7 mouse cellular contexts compared by ENCODE assay signal in the genomic region with DNA sequence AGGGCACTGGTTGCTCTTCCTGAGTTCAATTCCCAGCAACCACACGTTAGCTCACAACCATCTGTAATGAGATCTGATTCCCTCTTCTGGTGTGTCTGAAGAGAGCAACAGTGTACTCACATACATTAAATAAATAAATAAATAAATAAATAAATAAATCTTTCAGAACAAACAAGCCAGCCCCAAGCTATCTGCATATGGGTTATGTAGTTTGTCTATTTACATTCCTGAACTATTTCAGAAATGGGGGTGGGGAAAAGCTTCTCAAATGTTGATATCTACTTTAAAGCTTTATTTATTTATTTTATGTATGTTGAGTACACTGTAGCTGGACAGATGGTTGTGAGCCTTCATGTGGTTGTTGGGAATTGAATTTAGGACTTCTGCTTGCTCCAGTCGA. TPM values are rescaled to one million over a fixed set of nuclear protein-coding genes. Genes with fewer than 3 reads are reported as not detected.
DNase-seq lines count a peak whose midpoint lies in the region; ATAC-seq and TF ChIP-seq lines count a peak whose summit lies in the region.
"Not testable (repeated sequence)": the region's sequence is repeated elsewhere in the genome, so short reads cannot be mapped to it uniquely, and the experiment has no call there.

No protein-coding gene starts in this region.

- H3K9me3 ChIP-seq in hindbrain, embryonic 15.5 days; intestine, embryonic 16.5 days (ENCODE audit: control insufficient read depth, low read length); lung, embryonic 15.5 days; stomach, embryonic 16.5 days (replicated peaks; ENCODE audit: control insufficient read depth, low read length): not testable (repeated sequence)

- not testable (repeated sequence) for H3K27me3 ChIP-seq in heart, adult 2 months (ENCODE audit: control insufficient read depth, insufficient read depth, low read length); hindbrain, embryonic 15.5 days; intestine, embryonic 16.5 days (replicated peaks; ENCODE audit: control insufficient read depth, insufficient read depth, low read length); lung, embryonic 15.5 days; stomach, embryonic 16.5 days (ENCODE audit: control insufficient read depth, insufficient read depth, low read length)

- not testable (repeated sequence) for DNase-seq in heart, adult 2 months

- H3K4me3 ChIP-seq in bone marrow macrophage, adult 2 months (ENCODE audit: insufficient read depth, low read length); heart, adult 2 months; hindbrain, embryonic 15.5 days; intestine, embryonic 16.5 days (ENCODE audit: low read length); lung, embryonic 15.5 days; macrophage (ENCODE audit: inconsistent target); stomach, embryonic 16.5 days (replicated peaks; ENCODE audit: low read length): not testable (repeated sequence)

- H3K79me2 ChIP-seq in heart, adult 2 months (replicated peaks; ENCODE audit: control insufficient read depth, insufficient read depth, low read length) = not testable (repeated sequence)
- peaks cover 90% of the 10 kb centered on the region for H3K79me2 ChIP-seq in macrophage (ENCODE audit: inconsistent target)

- not testable (repeated sequence) for H3K9ac ChIP-seq in heart, adult 2 months (ENCODE audit: low read depth, low read length); hindbrain, embryonic 15.5 days; intestine, embryonic 16.5 days (ENCODE audit: low read depth, low read length); lung, embryonic 15.5 days; stomach, embryonic 16.5 days (ENCODE audit: low read length)

- TF ChIP-seq EP300 in heart, adult 2 months (IDR thresholded peaks at IDR 0.05; ENCODE audit: insufficient read depth, low read depth, low read length) = not testable (repeated sequence)

- not testable (repeated sequence) for TF ChIP-seq POLR2A in bone marrow macrophage, adult 2 months (IDR thresholded peaks at IDR 0.05; ENCODE audit: borderline replicate concordance, low read depth, low read length); heart, adult 2 months (IDR thresholded peaks at IDR 0.05; ENCODE audit: insufficient read depth, low read depth, low read length)

- peaks cover 36% of the 10 kb centered on the region for H3K4me1 ChIP-seq in bone marrow macrophage, adult 2 months (ENCODE audit: control insufficient read depth, insufficient read depth, low read length)
- H3K4me1 ChIP-seq in heart, adult 2 months (ENCODE audit: control insufficient read depth, insufficient read depth, low read length); hindbrain, embryonic 15.5 days (replicated peaks); intestine, embryonic 16.5 days (ENCODE audit: control insufficient read depth, insufficient read depth, low read length); lung, embryonic 15.5 days; stomach, embryonic 16.5 days (ENCODE audit: control insufficient read depth, insufficient read depth, low read length): not testable (repeated sequence)

- intact Hi-C loops in heart, adult 2 months (cut with DNase I) = not testable (repeated sequence)

- not testable (repeated sequence) for H3K4me2 ChIP-seq in hindbrain, embryonic 15.5 days; intestine, embryonic 16.5 days (ENCODE audit: low read depth, low read length); lung, embryonic 15.5 days; stomach, embryonic 16.5 days (ENCODE audit: low read depth, low read length)

- H3K36me3 ChIP-seq in heart, adult 2 months (ENCODE audit: control insufficient read depth, insufficient read depth, low read length); hindbrain, embryonic 15.5 days; intestine, embryonic 16.5 days (ENCODE audit: control insufficient read depth, insufficient read depth, low read length); lung, embryonic 15.5 days; stomach, embryonic 16.5 days (ENCODE audit: control insufficient read depth, insufficient read depth, low read length): not testable (repeated sequence)
- H3K36me3 ChIP-seq in macrophage (ENCODE audit: inconsistent target) = peaks cover 21% of the 10 kb centered on the region; the same call in 1 of the 2 replicates

- ATAC-seq in hindbrain, embryonic 15.5 days (ENCODE audit: low FRiP score, low read depth); intestine, embryonic 16.5 days; lung, embryonic 15.5 days (ENCODE audit: borderline replicate concordance, extremely low read depth, low FRiP score, low TSS enrichment); stomach, embryonic 16.5 days (ENCODE audit: insufficient read depth, low FRiP score): not testable (repeated sequence)

- 56% methylated on average over 2 of the region's 2 CpGs for WGBS in heart, adult 2 months
- WGBS in hindbrain, embryonic 15.5 days = 84% methylated on average over 2 of the region's 2 CpGs
- WGBS in intestine, embryonic 16.5 days = 72% methylated on average over 2 of the region's 2 CpGs
- WGBS in lung, embryonic 15.5 days = 50% methylated on average over 2 of the region's 2 CpGs
- WGBS in macrophage (ENCODE audit: missing documents) = 72% methylated on average over 2 of the region's 2 CpGs
- 66% methylated on average over 2 of the region's 2 CpGs for WGBS in stomach, embryonic 16.5 days

- TF ChIP-seq CTCF in bone marrow macrophage, adult 2 months (IDR thresholded peaks at IDR 0.05; ENCODE audit: low read depth, low read length); heart, adult 2 months (IDR thresholded peaks at IDR 0.05): not testable (repeated sequence)

- 0 out of 2 replicates have a peak overlapping the region, but pooled peaks have one; percentile 7 for H3K27ac ChIP-seq in bone marrow macrophage, adult 2 months (ENCODE audit: insufficient read depth, low read depth, low read length)
- peak overlapping the region; percentile 70 for H3K27ac ChIP-seq in heart, adult 2 months
- H3K27ac ChIP-seq in hindbrain, embryonic 15.5 days (replicated peaks) = peak overlapping the region; percentile 30; the same call in 1 of the 2 replicates
- H3K27ac ChIP-seq in intestine, embryonic 16.5 days (ENCODE audit: low read length) = peak overlapping the region; percentile 66; the same call in 1 of the 2 replicates
- peak overlapping the region; percentile 81 for H3K27ac ChIP-seq in lung, embryonic 15.5 days
- peak overlapping the region; percentile 99 for H3K27ac ChIP-seq in macrophage
- H3K27ac ChIP-seq in stomach, embryonic 16.5 days (ENCODE audit: low read length) = peak overlapping the region; percentile 78

RNA-seq across cellular contexts. Expression of a gene that starts 38.5 kb away (rescaled TPM):
- polyA plus RNA-seq in bone marrow macrophage, adult 2 months (2012; ENCODE audit: insufficient read depth, insufficient read length, missing spikeins) = 93.9 and 111 TPM in 2 replicates
- 1 to 10 TPM; 1.1 to 1.2 TPM for total RNA-seq in heart, adult 2 months (2021)
- polyA plus RNA-seq in heart, adult 2 months (2012; rRNA removed) = 0.43 and 2.4 TPM in 2 replicates
- 4.1 and 4.8 TPM in 2 replicates for polyA plus RNA-seq in hindbrain, embryonic 15.5 days (2015; fragmentation: Nextera tagmentation; extraction: Ambion mirVana)
- polyA plus RNA-seq in intestine, embryonic 16.5 days (2015; fragmentation: Nextera tagmentation; extraction: Ambion mirVana) = 4.5 and 6.2 TPM in 2 replicates
- polyA plus RNA-seq in lung, embryonic 15.5 days (2015; fragmentation: Nextera tagmentation; extraction: Ambion mirVana) = 3.5 and 5.3 TPM in 2 replicates
- total RNA-seq in macrophage (2018; cell fraction: chromatin; rRNA removed) = 100 to 1,000 TPM in 2 of 26 experiments, 10 to 100 TPM in 17, 1 to 10 TPM in 7; 1.8 to 107 (median 24.8) TPM
- total RNA-seq in macrophage (2018; cell fraction: cytosol; rRNA removed) = 100 to 1,000 TPM in 9 of 26 experiments, 10 to 100 TPM in 17; 27.9 to 148 (median 70.1) TPM
- total RNA-seq in macrophage (2018; cell fraction: nucleus; rRNA removed) = 100 to 1,000 TPM in 6 of 26 experiments, 10 to 100 TPM in 20; 20.2 to 162 (median 62.6) TPM
- 28.2 to 132 TPM (median 63.8 TPM) in 3 replicates for polyA plus RNA-seq in macrophage (2018)
- 4.0 and 5.2 TPM in 2 replicates for polyA plus RNA-seq in stomach, embryonic 16.5 days (2015; fragmentation: Nextera tagmentation; extraction: Ambion mirVana)

RNA-seq across cellular contexts. Expression of a gene that starts 46.5 kb away (rescaled TPM):
- 160 and 169 TPM in 2 replicates for polyA plus RNA-seq in bone marrow macrophage, adult 2 months (2012; ENCODE audit: insufficient read depth, insufficient read length, missing spikeins)
- 1 to 10 TPM; 8.5 to 9.8 TPM for total RNA-seq in heart, adult 2 months (2021)
- 5.5 and 10.0 TPM in 2 replicates for polyA plus RNA-seq in heart, adult 2 months (2012; rRNA removed)
- polyA plus RNA-seq in hindbrain, embryonic 15.5 days (2015; fragmentation: Nextera tagmentation; extraction: Ambion mirVana) = 35.9 and 38.4 TPM in 2 replicates
- polyA plus RNA-seq in intestine, embryonic 16.5 days (2015; fragmentation: Nextera tagmentation; extraction: Ambion mirVana) = 18.3 and 18.4 TPM in 2 replicates
- 24.2 and 30.1 TPM in 2 replicates for polyA plus RNA-seq in lung, embryonic 15.5 days (2015; fragmentation: Nextera tagmentation; extraction: Ambion mirVana)
- total RNA-seq in macrophage (2018; cell fraction: chromatin; rRNA removed) = 100 to 1,000 TPM in 24 of 26 experiments, 10 to 100 TPM in 2; 75.0 to 334 (median 129) TPM
- total RNA-seq in macrophage (2018; cell fraction: cytosol; rRNA removed) = 100 to 1,000 TPM; 225 to 568 (median 292) TPM
- total RNA-seq in macrophage (2018; cell fraction: nucleus; rRNA removed) = 100 to 1,000 TPM; 152 to 371 (median 210) TPM
- 189 to 289 TPM (median 212 TPM) in 3 replicates for polyA plus RNA-seq in macrophage (2018)
- 27.4 and 28.6 TPM in 2 replicates for polyA plus RNA-seq in stomach, embryonic 16.5 days (2015; fragmentation: Nextera tagmentation; extraction: Ambion mirVana)

Comparison
In these comparisons a context has a peak if more than half of its experiments do, and no peak if none do; other contexts are left out.
1. H3K27ac ChIP-seq: peak in every context shown above with its lines; median percentile 99 in macrophage; 81 in lung, embryonic 15.5 days; 78 in stomach, embryonic 16.5 days; 70 in heart, adult 2 months; 66 in intestine, embryonic 16.5 days; 30 in hindbrain, embryonic 15.5 days; 7 in bone marrow macrophage, adult 2 months.